Mouse (Mus musculus): ENCODE data around the gene Zdhhc13.

Zdhhc13 gene

DNA sequence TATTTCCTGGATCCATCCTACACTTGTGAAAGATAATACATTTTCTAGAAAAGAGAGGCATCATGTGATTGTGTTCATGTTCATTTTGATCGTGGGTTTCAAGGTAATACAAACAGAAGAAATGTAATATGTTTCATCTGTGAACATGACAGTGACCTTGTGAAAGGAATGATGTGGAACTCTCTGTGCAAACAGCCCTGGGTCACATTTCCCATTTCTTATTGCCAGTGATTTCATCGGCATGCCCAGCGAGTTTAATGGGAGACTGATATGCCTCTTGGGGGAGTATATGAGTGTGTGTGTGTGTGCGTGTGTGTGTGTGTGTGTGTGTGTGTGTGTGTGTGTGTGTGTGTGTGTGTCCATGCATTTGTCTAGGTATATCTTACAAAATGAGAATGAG lies 52.7 kb downstream of the Zdhhc13 start:
- no peak for DNase-seq (ENCODE audit: low read depth, low spot score)

DNA sequence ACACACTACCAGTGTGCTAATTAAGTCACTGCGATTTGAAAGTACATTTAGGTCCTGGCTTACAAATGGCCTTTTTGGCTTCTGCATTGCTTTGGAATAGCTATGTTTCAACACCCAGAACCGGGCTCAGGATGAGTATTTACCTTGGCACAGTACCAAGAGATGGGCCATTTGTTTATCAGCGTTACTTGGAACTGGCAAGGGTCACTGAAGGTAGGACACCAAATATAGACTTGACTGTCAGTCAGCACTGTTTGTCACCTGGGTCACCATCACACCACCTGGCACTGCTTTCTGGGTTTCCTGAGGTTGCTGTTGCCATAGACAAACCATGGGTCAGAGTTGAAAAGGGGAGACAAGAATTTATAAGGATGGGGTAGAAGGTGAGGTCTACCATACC lies 53.5 kb downstream of the Zdhhc13 start:
- no peak for DNase-seq (ENCODE audit: low read depth, low spot score)

DNA sequence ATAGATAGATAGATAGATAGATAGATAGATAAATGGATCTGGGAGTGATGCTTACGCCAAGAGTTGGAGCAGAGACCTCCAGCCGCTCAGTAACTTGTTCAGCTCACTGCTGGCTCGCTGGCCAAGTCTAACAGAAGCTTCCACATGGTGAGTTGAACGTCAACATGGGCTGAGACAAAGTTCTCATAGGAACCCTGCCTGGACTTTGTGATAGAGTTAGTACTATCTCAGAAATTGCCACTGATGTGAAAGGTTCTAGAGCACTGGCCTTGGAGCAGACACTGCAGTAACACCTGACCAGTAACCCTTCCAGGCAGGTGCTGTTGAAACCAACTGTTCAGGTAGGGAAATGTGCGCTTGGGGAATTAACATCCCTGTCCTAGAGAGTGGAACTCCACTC lies 54.7 kb downstream of the Zdhhc13 start:
- DNase-seq (ENCODE audit: low read depth, low spot score), result no peak

DNA sequence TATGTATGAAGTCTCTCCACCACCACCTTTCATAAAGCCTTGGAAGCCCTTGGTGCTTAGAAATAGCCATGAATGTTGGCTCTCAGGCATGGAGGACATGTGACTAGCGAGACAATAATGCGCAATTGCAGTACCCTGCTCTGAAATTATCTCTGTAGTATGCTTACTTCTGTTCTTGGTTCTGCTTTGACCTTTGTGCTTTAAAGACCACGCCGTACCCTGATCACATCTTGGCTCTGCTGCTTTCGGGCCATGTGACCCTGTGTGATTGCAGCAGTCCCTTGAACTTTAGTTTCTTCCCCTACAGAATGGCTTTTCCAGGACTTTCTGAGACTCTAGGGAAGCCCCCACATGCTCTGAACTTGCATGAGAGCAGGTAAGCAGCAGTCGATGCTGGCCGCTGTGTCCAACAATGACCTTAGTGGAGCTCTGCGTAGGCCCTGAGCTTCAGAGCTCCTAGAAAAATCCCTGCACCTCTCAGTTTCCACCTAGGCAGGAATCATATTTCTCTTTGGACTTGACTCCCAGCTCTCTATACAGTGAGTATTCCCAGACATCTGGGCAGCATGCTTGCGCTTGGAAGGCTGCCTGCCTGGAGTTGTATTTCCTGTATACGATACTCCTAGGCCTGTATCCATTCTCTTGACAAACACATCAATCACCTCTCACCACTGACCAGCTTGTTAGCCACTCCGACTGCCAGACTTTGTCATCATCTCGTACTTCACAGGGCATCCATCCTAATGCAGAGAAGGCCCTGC lies 56.6 kb downstream of the Zdhhc13 start:
- DNase-seq (ENCODE audit: low read depth, low spot score), result no peak

DNA sequence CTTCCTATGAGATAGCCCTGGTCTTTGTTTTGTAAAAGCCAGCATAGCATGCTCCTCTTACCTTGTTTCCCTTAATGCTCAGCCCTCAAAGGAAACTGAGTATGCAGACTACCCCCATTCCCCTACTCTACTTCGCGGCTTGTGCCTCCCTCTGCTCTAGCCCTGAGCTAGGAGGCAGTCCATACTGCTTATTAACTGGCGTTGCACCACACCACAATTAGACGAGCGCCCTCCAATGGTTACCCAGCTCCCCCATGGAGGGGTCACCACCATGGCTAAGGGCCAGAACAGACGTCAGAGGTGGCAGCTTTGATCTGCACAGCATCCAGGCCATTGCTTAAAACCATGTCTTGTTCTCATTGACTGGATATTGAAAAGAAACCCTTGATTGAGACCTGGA lies 58.0 kb downstream of the Zdhhc13 start:
- DNase-seq (ENCODE audit: low read depth, low spot score), result no peak

DNA sequence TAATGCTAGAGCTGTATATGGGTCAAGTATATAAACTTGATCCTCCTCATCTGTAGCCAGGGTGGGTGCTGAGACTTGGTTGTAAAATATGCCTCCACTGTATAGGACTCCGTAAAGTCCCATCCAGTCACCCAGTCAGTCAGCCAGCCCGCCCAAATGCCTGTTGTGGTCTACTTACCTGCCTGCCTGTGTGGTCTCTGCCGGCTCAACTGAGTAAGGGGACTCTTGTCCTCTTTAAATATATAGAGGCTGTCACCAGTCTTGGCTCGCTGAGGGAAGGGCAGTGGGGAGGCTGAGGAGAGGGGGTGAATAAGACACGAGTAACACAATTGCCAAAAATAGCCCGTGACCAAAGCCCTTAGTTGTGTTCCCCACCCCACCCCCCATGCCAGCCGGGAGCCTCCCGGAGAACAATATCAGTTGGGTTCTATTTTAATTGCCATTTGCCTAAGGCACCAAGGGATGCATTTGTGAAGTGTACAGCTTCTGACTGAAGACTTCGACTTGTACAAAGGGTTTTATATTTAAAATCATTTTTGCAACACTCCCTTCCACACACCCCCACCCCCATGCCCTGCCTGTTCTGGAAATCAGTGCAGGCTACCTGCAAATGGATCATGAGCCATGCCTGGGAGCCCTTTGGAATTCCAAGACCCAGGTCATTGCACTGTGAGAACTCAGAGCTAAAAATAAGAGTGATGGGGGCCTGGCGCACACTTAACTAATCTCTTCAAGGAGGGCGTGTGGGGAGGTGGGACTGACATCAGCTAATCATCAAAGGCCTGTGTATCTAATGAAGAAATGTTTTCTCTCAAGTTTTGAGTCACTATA lies 59.2 kb downstream of the Zdhhc13 start, which contains the start of gene Csrp3:
Csrp3 (minus strand) TSS at position 214 of the 831 bp plus-strand sequence.
- DNase-seq (ENCODE audit: low read depth, low spot score), result no peak

DNA sequence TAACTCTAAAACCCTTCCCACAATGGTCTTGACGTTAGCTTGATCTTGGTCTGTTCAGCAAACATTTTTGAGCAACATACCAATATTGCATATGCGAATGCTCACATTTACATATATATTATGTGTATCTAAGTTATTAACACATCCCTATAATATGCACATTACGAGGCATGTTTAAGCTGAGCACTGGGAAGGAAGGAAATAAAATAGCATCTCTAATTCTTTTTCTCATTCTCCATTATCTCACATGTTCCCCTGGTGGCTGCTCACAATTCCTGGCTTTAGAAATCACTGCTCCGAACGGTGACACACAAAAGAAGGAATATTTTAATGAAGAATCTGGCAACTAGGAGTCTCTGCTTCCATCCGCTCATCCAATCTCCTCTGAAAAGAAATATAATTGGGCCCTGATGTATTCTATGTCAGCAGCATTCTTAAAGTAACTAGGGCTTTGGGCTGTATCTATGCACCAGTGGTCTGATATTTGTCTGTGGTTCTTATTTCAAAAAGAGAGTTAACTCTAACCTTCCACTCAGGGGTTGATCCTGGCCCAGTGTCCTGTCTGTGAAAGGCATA lies 62.8 kb downstream of the Zdhhc13 start:
- DNase-seq (ENCODE audit: low read depth, low spot score), result no peak

DNA sequence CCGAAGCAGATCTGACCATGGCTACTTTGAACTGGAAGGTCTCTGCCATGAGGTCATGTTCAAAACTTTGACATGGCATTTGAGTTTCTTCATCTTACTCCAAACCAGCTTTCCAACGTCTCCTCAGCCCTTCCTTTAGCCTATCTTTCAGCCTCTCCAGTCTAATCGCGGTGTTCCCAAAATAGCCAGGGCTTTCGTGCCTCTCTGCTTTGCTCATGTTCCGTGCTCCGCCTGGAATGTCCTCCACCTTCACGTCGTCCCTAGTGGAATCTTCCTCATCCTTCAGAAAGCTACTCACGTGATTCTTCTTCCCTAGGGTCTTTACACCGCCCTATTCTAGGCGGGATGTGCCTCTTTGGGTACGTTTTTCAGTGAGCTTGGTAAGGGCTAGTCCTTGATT lies 64.7 kb downstream of the Zdhhc13 start:
- no peak for DNase-seq (ENCODE audit: low read depth, low spot score)

DNA sequence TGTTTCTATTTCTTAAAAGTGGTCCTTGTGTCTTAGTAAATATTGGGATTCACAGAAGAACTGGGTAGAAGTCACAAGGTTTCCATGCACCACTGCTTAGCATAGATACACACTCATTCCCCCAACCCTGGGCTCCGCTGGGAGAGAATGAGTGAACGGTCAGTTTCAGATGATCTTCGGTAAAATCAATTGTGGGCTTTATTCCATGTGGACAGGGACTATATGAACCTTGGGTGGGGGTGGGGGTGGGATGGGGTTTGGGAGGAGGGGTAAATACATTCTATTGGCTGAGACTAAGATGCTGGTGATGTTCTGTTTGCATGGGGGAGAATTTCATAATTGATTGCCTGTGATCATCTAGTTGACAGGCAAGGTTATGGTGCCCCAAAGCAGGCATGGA lies 66.7 kb downstream of the Zdhhc13 start:
- no peak for DNase-seq (ENCODE audit: low read depth, low spot score)

DNA sequence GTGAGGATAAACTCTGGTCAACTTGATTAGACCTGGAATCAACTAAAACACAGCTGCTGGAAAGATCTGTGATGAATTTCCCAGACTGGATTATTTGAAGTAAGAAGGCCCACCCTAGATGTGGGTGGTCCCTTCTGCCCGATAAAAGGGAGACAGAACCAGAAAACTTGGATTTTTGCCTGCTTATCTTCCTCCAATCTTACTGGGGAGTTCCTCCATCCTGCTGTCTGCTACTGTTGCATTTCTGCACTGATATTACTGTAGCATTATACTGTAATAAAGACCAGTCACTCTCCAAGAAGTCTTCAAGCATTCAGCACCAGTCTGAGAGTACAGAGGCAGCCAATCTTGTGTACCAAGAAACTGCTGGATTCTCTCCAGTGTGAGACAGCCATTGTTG lies 69.5 kb downstream of the Zdhhc13 start:
- no peak for DNase-seq (ENCODE audit: low read depth, low spot score)

DNA sequence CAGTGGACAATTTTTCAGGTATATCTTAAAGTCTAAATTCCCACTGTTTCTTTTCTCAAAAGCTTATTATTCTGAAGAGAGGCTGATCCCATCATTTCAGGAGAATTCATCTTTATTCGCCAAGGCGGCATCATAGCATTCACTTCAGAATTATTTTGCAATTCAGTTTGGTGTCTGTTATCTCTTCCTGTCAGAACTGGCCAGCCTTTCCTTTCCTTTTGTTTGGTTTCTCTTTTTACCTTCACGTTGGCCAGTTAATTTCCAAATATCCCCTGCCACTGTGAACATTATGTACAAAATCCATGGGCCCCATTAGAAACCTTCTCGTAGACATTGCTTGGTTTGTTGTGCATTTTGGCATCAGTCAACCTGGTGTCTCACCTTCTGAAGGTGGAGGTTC lies 70.6 kb downstream of the Zdhhc13 start:
- no peak for DNase-seq (ENCODE audit: low read depth, low spot score)

DNA sequence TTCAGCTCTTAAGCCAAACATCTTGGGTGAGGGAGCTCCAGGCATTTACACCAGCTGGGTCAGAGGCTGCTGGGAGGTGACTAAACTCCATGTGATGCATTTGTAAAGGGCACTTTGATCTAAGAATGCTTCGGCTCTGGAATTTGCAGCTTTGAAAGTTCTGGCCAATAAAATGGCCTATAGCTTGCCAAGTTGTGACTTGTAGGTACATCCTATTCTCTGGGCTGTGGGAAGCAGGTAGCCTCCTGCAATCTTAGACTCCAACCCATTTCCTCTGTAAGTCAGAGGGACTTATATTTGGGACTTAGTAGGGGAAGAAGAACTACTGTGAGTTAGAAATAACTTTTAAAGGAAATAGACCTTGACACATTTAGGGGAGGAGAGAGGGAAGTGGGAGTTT lies 72.1 kb downstream of the Zdhhc13 start:
- no peak for DNase-seq (ENCODE audit: low read depth, low spot score)

DNA sequence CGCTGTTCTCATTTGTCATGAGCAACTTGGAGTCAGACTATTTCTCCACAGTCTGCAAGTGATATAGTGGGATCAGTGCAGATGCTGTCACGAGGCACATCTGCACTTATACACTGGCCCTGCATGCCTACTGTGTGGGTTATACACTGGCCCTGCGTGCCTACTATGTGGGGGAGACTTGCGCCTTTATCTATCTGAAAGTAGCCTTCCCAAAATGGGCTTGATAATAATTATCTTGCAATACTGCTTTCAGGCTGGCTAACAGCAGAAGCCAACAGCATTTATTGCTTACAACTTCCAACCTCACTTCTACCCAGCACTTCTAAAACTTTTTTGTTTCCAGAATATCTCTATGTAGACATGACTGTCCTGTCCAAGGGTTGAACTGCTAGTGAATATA lies 73.0 kb downstream of the Zdhhc13 start:
- no peak for DNase-seq (ENCODE audit: low read depth, low spot score)

DNA sequence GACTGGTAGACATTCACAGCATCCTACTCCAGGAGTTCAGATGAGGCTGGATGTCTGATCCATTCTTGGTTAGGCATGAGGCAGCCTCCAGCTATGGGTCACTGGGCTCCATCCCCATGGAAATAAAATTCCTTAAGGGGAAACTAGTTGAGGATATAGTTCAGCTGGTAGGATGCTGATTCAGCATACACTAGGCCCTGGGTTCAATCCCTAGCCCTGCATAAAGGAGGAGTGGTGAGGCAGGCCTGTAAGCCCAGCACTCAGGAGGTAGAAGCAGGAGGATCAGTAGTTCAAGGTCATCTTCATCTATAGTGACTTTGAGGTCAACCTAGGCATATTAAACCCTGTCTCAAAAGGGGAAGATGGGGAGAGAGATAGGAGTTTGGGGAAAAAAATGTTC lies 75.4 kb downstream of the Zdhhc13 start:
- no peak for DNase-seq (ENCODE audit: low read depth, low spot score)

DNA sequence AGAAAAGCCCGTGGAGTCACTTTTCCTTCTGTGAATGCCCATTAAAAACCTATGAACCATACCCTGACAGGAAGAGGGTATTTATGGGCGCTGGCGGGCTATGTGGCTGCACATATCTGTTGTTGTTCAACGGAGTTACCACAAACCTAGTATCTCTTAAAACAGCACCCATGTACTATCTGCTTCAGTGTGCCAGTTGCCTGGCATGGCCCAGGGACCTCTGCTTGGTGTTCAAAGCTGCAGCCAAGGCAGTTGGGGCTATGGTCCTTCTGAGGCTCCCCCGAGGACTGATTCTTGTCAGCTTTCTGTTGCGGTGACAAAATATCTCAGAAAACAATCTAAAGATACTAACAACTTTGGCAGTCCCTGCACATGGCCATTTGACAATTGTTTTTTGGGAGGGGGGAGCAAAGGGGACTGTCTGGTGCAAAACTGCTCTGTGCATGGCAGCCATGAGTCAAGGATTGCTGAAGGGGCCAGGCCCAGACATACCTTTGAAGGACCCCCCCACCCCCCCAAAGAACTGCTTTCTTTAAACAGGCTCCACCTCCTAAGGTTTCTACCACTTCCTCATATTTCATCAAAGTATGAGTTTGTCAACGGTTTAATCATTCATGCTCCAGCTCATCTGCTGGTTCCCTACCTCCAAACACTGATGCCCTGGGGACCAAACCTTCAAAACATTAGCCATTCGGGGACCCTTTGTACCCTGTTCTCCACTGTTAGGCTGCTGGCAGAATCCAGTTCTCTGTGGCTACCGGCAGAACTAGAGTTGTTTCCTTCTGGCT lies 76.1 kb downstream of the Zdhhc13 start:
- no peak for DNase-seq (ENCODE audit: low read depth, low spot score)

DNA sequence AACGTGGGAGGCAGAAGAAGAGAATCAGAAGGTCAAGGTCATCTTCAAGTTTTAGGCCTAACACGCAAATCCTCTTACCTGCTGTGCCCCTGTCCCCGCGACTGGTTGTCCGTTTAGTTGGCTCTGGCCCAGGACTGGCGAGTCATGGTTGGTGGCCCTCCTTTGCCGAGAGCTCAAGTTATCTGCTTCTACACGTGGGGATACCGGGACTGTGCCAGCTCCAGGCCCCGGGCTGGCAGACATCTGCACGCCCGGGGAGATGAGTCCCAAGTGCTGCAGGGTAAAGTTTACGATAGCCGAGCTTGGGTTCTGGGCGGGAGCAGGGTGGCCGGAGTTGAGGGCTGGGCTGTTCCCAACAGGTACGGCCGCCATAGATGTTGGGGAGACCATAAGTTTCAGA lies 78.8 kb downstream of the Zdhhc13 start:
- no peak for DNase-seq (ENCODE audit: low read depth, low spot score)

DNA sequence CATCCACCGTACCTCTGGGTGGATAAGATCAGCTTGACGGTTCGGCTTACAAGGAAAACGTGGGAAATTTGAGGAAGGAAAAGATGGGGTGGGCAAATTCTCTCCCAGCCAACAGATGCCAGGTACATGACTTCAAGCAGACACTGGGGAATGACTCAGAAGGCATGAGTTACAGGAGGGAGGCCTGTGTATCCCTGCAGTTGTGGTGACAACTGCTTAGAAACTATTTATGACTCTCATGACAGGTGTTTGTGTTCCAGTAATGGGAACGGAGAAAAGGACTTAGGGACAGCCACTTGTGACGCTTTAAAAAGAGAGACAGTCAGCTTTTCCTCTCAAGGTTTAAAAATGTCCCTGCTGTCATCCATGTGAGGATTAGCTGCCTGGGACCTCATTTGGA lies 81.3 kb downstream of the Zdhhc13 start:
- DNase-seq (ENCODE audit: low read depth, low spot score), result no peak

DNA sequence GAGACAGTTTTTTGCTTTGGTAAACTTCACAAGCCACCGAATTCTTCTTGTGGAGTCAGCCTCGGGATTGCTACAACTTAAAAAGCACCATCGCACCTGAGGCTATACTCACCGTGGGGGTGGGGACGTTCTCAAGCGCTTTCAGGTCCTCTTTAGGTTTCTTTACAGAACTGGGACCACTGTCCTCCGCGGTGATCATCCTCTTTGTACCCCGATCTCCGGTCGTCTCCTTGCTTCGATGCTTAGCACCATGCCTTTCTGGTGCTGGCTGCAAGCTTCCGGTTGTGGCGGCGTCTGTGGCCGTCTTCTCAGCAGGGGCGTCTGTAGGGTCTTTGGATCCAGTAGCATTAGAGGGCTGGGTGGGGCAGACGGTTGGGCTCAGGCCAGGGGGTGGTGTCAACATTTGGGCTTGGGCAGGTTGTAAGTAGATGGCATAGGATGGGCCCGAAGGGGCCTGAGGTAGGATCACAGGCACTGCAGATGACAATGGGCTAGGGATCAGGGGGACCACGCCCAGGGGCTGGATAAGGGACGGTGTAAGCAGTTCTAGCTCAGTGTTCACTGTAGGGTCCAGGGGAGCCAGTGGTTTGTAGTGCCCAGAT lies 81.9 kb downstream of the Zdhhc13 start:
- no peak for DNase-seq (ENCODE audit: low read depth, low spot score)

DNA sequence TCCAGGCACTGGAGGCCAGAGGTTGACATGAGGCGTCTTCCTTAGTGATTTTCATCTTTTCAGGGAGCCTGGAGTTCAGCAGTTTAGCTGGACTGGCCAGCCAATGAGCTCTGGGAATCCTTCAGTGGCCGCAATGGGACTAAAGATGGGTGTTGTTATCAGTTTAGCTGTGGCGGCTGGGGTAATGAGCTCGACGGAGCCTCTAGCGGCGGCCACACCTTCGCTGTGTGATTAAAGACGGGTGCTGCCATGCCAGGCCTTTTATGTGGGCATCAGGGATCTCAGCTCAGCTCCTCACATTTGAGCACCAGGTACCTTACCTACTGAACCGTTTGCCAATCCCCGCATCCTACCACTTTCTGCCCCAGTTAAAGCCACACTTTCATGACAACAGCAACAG lies 82.5 kb downstream of the Zdhhc13 start:
- no peak for DNase-seq (ENCODE audit: low read depth, low spot score)

DNA sequence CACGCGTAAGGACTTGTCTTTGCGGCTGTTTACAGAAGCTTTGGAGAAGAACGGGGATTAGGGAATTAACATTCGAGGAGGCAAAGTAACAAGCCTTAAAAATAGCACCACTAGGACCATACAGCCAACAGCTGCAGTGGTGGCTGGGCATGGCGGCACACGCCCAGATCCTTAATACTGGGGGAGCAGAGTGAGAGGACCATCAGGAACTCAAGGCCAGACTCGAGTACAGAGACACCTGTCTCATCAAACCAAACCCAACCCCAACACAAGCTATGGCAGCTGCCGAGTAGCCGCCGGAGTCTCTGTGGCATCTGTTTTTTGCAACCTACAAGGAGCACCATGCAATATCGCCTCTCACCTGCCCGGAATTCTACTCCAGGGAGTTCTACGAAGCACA lies 86.3 kb downstream of the Zdhhc13 start:
- no peak for DNase-seq (ENCODE audit: low read depth, low spot score)

DNA sequence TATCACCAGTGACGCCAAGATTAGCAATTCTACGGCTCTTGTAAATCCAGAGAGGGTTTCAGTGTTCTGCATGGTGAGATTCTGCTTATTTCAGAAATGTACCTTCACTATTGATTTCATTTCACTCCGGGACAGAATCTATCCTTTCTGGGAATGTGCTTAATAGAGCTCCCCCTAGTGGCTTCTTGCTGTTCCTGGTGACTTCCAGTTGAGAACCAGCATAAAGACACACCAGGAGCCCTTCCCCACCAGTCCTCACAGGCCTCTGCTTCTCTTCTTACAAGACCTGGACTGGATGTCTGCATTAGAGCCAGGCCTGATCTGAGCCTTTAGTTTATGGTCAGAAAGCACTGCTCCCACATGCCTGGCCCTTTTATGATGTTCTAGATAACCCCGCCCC lies 87.7 kb downstream of the Zdhhc13 start:
- DNase-seq (ENCODE audit: low read depth, low spot score), result peak; percentile 15

Data from retina, adult 2 months (tissue).